Mouse (Mus musculus): ENCODE measurements around the gene Ubtd1. TPM values are rescaled to one million over a fixed set of nuclear protein-coding genes. Genes with fewer than 3 reads are reported as not detected.

Ubtd1 gene
- polyA plus RNA-seq, 1 experiment: 39.2 TPM

- no peak for DNase-seq (ENCODE audit: low spot score)
These were observed 40.3 kb downstream of the Ubtd1 start for GRCm38 (mm10) chr19:42021681-42022541.

DNA sequence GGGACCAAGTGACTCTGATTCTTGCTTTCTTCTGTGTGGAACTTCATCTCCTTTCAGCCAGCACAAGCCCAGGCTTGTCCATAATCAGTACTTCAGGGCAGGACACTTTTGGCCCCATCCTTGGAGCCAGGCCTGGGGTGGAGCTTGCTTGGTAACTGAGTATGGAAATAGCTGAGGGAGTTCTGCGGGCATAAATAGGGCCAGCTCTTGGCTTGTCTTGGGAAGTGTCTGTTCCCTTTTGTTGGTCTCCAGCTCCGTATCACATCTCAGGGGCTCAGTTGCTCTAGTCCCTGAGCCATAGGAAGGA is 40.9 kb downstream of the Ubtd1 start:
- DNase-seq (ENCODE audit: low spot score): no peak

DNA sequence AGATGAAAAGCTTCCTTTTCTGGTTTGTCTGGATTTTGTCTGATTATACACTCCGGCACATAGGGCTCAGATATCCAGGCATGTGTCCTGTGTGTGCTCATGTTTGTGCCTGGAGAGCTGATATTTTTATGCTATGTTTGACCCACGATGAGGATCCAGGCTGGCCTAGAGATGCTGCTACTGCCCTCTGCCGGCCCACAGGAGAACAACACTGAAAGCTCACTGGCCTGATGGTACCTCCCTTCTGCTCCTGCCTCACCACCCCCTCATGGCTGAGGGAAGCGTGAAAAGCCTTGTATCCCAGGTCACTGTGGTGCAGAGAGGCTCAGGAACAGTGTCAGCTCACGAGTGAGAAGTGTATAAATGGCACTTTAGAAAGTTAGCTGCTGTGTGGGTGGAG is 44.6 kb downstream of the Ubtd1 start:
- DNase-seq (ENCODE audit: low spot score): peak; percentile 70

- DNase-seq (ENCODE audit: low spot score): no peak
These were observed 49.5 kb downstream of the Ubtd1 start for GRCm38 (mm10) chr19:42031112-42031511.

DNA sequence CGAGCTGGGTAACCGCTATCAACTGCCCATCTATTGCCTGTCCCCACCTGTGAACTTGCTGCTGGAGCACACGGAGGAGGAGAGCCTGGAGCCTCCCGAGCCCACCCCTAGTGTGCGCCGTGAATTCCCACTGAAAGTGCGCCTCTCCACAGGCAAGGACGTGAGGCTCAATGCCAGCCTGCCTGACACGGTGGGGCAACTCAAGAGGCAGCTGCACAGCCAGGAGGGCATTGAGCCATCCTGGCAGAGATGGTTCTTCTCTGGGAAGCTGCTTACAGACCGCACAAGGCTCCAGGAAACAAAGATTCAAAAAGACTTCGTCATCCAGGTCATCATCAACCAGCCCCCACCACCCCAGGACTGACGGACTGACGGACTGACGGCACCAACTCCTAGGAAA is 52.0 kb downstream of the Ubtd1 start:
- no peak for DNase-seq (ENCODE audit: low spot score)

DNA sequence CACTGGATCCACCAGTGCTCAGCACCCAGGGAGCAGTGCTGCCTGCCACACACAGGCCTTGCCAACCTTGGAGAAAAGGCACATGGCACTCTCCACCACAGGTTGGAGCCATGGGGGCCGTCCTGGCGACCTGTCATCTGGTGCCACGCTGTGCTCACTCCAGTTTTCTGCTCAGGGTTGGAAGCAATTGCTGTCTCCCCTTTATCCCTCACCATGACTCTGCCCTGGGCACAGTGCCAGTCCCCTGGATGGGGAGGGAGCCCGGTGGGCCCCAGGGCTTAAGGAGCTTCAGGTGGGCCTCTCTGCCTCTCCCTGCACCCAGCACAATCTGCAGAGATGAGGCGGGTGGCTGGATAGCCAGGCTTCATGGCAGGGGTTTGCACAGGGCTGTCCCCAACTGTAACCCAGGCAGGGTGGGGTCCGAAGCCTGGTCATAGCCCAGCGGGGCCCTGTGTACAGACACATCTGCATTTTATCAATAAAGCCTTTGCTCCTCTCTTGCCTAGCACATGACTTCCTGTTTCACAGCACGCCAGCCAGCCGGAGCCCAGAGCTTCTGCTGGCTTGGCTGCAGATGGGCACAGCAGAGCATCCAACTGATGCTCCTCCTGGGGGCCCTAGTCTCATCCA is 52.7 kb downstream of the Ubtd1 start:
- DNase-seq (ENCODE audit: low spot score): no peak

DNA sequence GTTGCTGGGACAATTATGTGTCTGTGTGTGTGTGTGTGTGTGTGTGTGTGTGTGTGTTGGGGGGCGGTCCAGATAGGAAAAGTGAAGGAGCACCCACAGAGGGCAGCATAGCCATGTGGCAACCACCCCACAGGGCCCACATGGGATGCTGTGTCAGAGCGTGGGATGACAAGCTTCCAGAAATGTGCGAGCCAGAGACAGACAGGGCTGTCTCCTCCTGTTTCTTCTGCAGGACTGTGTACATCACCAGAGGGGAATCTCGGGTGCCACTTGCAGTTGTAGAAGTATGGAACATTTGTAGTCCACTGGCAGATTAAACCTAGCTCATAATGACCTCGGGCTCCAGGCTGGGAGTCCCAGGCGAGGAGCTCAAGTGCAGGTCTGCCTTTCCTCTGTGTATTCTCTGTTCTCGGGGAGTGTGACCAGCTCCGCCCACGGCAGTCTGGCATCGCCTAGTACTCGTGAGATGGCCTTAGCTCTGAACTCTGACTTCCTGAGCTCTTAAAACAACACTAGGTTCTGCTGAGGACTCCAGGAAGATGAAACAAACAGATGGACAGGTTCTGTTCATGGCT is 53.4 kb downstream of the Ubtd1 start:
- DNase-seq (ENCODE audit: low spot score): no peak

DNA sequence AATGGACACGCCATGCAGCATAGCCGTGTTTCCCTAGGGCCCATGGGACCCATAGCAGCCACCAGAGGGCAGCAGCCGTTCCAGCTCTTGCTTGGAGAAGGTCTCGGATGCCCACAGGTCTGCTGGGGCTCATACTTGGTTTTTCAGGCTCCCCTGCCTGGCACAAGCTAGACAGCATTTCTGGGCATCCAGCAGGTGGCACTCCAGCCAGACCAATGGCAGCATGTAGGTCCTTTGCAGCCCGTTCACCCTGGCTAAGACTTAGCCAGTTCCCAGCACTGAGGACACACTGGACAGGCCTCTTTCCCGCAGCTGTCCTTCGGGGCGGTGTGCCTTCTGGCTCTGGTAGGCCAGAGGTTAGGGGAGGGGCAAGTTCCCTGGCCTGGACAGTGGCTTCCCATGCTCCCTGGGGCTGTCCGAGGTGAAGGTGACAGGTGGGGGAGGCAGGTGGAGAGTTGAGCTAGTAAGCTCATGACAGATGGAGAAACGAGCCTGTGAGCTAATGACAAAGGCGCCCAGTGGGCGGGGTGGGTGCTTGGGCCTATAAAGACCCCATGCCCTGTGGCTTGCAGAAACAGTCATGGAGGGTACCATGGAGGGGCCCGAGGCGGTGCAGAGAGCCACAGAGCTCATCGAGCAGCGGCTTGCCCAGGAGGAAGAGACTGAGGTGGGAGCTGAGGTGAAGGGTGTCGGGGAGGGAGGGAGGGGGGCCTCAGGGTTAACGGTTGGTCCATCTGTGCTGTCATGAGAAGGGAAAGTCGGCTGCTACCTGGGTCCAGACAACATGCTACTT is 54.1 kb downstream of the Ubtd1 start, which contains the start of gene Ankrd2:
Gene Ankrd2 (plus strand): TSS at position 545 of the 793 bp plus-strand sequence.
- peak; percentile 61 for DNase-seq (ENCODE audit: low spot score)

DNA sequence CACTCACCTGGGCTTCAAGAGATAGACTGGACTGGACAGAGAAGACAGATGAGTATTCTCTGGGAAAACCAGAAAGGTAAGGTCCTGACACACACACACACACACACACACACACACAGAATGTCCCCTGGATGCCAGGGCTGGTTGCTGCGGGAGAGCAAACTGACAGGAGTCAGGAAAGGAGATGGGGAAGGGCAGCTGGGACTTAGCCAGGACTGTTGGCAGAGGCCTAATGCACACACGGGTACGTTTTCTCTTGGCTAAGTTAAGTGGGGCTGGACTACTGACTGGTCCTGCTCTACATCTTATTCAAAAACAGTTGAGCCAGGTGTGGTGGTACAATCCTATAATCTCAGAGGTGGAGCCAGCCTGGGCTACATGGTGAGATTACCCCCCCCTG is 54.8 kb downstream of the Ubtd1 start:
- DNase-seq (ENCODE audit: low spot score): no peak

DNA sequence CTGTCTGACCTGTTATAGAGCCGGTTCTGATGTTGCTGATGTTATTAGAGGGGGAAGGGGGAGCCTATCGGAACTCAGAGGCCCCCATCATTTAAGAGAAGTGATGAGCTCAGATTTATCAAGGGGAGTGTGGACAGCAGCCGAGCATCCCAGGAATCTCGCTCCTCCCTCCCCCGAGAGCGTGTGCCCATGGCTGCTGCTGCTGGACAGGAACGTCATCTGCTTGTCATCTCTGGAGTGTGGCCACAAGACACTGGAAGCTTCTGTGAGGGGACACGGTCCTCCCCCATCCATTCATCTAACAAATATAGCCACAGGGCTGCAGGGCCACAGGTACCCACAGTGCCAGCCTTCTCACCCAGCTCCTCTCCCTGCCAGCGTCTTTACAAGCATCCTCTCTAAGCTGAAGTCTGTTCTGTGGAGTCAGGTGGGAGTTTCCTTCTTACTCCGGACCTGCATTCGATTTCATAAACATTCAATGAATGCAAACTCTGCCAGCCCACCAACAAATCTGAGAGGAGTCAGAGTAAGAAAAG is 55.7 kb downstream of the Ubtd1 start:
- no peak for DNase-seq (ENCODE audit: low spot score)

DNA sequence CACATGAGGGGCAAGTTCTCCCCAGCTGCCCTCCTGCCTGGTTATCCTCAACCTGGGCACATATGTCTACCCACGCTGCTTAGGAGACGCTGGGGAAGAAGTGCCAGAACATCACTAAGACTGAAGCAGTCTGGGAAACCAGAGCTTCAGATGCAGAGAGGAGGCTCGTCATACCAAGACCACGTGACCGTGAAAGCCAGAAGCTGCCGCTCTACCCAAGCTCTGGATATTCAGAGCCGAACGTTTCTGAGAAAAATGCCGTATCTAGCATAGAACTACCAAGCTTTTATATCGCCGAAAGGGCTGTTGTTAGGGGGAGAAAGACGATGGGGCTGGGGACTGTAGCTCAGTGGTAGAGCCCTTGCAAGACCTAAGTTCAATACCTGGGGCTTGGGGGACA is 56.7 kb downstream of the Ubtd1 start:
- no peak for DNase-seq (ENCODE audit: low spot score)

- DNase-seq (ENCODE audit: low spot score): no peak
These were observed 62.4 kb downstream of the Ubtd1 start for GRCm38 (mm10) chr19:42043988-42044387.

DNA sequence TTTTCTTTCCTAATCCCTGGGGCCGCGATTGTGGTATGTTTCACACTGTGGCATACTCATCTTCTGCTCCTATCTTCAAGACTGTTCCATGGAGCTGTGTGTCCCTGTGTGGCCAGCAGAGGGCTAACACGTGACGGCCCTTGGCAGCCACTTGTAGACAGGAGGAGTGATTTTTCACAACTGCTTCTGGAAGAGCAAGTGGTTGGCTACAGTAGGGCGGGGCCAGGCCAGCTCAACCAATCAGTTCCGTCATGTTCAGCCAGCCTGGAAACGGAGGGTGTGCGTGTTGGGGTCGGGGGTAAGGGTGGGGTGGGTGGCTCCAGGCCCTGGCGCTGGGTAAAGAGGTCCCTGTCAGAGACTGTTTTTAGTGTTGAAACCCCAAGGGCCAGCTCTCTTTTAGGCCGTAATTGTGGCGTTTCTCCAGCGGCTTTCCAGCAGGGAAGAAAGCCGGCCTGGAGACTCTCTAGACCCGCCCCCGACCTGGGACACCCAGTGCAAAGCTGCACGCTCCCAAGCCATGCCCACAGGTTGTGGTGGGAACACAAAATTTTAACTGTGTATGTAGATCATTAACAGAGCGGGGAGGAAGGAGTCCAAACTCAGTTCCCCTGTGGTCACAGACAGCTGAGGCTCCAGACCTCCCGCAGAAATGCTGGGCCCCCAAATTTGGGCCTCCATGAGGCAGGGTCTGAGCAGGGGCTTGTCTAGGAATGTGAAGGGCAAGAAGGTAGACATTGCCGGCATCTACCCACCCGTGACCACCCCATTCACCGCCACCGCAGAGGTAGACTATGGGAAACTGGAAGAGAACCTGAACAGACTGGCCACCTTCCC is 63.9 kb downstream of the Ubtd1 start, which contains the start of gene Hoga1:
Gene Hoga1 (plus strand): TSS at position 342 of the 834 bp plus-strand sequence.
- no peak for DNase-seq (ENCODE audit: low spot score)

GRCm38 (mm10) chr19:42050251-42050650 is 68.7 kb downstream of the Ubtd1 start:
- DNase-seq (ENCODE audit: low spot score): no peak

GRCm38 (mm10) chr19:42051351-42051750 is 69.8 kb downstream of the Ubtd1 start:
- no peak for DNase-seq (ENCODE audit: low spot score)

DNA sequence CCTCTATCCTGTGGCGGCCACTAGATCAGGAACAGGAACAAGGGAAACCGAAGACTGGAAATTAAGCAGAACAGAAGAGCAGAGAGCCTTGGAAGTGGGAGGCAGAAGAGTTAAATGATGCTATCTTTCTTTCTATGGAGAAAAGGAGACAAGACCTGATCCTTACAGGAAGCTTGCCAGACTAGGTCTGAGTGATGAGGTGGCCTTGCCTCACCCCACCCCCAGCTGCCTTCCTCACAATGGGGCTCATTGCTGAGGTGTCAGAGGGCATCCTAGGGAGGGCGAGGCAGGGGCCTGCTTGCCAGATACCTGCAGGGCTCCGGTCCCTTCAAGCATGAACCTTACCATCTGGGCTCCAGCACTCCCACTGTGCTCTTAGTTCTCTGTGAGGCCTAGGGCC is 70.4 kb downstream of the Ubtd1 start, which contains the start of gene 4933411K16Rik:
Gene 4933411K16Rik (plus strand): TSS at position 301 of the 400 bp plus-strand sequence.
- no peak for DNase-seq (ENCODE audit: low spot score)

DNA sequence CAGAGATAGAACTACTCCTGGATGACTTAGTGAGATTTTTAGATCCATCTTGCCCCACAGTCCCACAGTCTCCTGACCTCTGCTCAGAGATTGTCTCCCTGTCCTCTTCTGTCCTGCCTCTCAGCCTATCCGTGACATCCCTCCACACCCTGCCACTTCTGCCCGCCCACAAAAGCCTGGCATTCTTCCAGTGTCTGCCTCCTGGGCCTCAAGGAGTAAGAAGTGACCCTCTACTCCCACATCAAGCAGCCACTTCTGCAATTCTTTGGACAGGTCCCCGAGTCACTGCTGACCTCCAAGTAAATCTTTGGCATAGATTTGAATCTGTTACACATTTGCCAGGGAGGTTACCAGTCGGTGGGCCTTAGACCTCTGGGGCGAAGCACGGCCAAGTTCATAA is 72.7 kb downstream of the Ubtd1 start:
- DNase-seq (ENCODE audit: low spot score): no peak

- DNase-seq (ENCODE audit: low spot score): no peak
These were observed 74.3 kb downstream of the Ubtd1 start for GRCm38 (mm10) chr19:42055881-42056280.

DNA sequence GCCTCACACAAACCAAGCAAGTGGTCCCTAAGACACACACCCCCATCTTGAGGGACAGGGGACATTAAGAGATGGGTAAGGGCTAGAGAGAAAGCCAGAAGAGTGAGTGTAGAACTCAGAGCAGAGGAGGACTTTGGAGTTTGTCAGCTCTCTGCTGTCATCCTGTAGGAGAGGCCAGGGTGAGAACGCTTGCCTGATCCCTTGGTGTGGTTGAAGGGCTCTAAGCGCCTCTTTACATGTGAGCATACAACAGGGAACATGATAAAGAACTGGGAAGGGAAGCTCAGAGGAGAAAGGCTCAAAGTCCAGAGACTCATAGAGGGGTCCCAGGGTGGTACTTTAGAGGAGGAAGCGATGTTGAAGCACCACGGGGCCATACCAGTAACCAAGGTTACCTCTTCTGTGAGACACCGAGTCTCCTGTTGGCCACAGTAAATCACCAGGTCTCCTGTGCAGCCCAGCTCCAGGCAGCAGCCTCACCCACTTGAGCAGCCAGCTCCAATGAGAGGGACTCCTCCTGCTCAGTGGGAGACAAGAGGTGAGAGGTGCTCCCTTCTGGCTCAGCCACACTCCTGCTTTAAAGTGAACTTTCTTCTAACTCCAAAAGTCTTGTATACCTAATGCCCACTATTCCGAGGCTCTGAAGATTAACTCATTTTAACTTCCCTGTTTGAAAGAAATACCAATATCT is 75.3 kb downstream of the Ubtd1 start:
- DNase-seq (ENCODE audit: low spot score): no peak

DNA sequence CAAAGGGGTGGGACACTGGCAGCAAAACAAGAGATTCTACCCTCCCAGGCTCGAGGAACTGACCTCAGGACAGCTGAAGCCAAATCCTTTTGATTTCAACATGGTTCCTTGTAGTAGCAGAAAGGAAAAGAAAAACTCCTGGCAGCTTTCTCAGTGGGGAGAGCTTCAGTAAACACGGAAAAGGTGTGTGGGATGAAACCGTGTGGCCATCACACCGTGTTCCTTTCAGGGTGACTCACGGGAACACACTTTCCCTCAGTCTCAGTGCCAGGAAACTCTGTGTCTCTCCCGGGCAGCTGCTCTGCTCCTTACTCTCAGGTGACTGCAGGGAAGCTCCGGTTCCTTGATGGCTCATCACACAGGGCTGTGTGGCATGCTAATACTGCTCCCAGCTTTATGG is 76.9 kb downstream of the Ubtd1 start:
- no peak for DNase-seq (ENCODE audit: low spot score)
